Mouse (Mus musculus): ENCODE results near the gene Smim27.
"Not testable (repeated sequence)": the region's sequence is repeated elsewhere in the genome, so short reads cannot be mapped to it uniquely, and the experiment has no call there.

Smim27 gene

GRCm38 (mm10) chr4:40264321-40264720 is 5.1 kb upstream of the Smim27 start:
- DNase-seq (ENCODE audit: low spot score) = no peak

DNA sequence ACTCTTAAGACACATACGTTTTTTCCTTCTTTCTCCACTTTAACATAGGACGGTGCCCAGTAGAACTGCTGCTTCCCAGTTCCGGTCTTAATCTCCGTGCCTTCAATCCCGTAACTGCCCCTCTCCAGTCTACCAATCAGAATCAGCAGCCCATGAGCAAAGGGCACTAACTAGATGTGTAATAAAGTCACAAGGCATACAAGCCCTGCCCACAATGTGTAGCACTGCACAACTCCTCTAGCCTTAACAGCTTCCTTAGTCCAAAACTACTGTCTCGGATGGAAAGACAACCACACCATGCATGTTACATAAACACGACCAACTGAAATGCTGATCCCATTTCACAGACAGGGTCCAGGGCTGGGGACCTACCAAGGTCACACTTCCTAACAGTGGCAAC is 1.7 kb upstream of the Smim27 start:
- peak; percentile 24 for DNase-seq (ENCODE audit: low spot score)

DNA sequence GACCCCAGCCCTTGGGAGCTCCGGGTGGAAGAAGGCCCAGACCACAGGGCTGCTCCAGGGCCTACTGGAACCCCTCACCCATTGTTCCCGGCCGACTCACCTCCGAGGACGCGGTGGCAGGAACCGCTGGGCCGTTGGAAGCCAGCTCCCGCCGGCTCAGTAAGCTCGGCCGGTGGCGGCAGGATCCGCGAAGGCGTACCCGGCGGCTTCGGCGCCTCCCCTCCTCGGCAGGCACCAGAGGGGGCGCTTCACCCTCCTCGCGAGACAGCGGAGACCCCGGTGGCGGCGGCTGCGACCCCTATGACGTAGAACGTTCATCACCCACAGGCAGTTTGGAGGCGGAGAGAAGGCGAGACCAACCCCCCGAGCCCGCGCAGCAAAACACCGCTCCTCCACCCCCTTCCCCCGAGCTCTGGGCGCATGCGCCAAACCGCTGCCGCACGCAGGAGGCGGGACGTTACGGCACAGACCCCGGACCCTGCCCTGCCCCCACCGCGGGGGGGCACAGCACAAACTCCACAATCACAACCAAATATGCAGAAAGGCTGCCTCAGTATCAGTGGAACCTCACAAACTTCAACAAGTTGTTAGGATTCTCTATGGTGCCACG is 1.1 kb upstream of the Smim27 start:
- peak; percentile 95 for DNase-seq (ENCODE audit: low spot score)

- no peak for DNase-seq (ENCODE audit: low spot score)
Observed at GRCm38 (mm10) chr4:40268835-40269234, 544 bp upstream of the Smim27 start.

- no peak for DNase-seq (ENCODE audit: low spot score)
Observed at GRCm38 (mm10) chr4:40278880-40279275, 9.5 kb downstream of the Smim27 start.

GRCm38 (mm10) chr4:40279276-40279900 is 10.0 kb downstream of the Smim27 start, which contains the start of gene Ndufb6:
Gene Ndufb6 (minus strand): TSS chr4:40279421.
- peak; percentile 95 for DNase-seq (ENCODE audit: low spot score)

DNA sequence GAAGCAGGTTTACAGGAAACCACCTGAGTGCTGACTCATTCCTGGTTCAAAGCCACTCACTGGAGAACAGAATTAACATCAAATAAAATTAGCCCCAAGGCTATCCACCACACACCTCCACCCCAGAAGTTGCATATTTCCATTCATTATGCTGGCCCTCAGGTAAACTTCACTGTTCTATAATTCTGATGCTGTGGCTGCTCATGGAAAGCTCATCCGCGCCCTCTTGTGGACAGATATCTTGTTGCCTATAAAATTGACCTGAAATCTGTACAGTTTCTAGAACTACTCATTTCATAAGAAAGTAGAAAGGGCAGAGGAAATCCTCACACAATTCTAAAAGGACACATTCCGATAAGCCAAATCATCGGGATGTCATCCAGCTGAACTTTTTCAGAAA is 16.2 kb downstream of the Smim27 start:
- DNase-seq (ENCODE audit: low spot score) = peak; percentile 24

DNA sequence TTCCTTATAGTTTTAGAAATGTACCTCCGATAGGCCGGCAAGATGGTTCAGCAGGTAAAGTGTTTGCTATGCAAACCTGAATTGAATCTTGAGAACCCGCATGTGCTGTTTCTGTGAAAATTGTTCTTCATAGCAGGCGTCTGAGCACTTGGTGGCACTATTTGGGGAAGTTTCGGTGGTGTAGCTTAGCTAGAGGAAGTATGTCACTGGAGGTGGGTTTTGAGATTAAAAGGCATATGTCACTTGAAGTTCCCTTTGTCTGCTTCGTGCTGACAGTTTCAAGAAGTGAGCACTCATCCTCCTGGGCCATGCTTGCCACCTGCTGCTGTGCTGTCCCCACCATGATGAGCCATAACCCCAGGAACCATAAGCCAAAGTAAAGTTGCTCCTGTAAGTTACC is 18.0 kb downstream of the Smim27 start:
- no peak for DNase-seq (ENCODE audit: low spot score)

GRCm38 (mm10) chr4:40289046-40289445 is 19.7 kb downstream of the Smim27 start:
- DNase-seq (ENCODE audit: low spot score) = no peak

DNA sequence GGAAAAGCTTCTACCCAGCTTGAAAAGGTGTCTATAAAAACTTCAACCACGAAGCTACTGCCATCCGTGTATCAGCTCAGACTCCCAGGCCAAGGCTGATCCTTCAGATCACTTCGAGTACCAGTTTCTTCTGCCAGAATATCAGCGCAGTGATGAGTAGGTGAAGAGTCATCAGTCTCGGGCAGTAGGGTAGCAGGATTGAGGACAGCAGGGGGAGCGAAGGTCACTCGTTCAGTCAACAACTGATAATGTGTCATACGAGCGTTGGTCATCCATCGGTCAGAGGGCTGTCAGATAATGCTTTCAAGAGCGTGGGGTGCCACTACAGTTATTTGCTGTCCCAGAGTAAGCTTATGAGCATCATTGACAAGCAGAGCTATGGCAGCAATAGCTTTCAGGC is 22.1 kb downstream of the Smim27 start:
- DNase-seq (ENCODE audit: low spot score) = not testable (repeated sequence)

GRCm38 (mm10) chr4:40299169-40299568 is 29.8 kb downstream of the Smim27 start:
- DNase-seq (ENCODE audit: low spot score) = no peak

- peak; percentile 64 for DNase-seq (ENCODE audit: low spot score)
Observed at GRCm38 (mm10) chr4:40301076-40301789, 31.9 kb downstream of the Smim27 start.

- DNase-seq (ENCODE audit: low spot score) = no peak
Observed at GRCm38 (mm10) chr4:40302445-40303125, 33.2 kb downstream of the Smim27 start.

DNA sequence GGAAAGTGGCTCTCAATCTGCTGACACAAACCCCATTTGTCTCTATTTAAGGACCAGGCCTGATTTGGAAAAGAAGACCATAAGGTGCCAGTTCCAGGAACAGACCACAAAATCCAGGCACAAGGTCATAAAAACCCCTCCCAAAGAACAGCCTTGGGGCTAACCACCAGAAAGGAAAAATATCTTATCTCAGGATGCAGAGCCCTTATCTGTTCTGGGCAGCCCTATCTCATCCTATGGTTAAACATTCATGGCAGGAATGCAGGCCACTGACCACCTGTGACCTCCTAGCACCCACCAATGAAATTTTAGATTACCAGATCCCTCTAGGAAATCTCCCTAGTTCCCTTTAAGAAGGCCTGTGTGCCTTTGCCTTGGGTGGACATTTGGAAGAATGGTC is 40.3 kb downstream of the Smim27 start:
- peak; percentile 75 for DNase-seq (ENCODE audit: low spot score)

DNA sequence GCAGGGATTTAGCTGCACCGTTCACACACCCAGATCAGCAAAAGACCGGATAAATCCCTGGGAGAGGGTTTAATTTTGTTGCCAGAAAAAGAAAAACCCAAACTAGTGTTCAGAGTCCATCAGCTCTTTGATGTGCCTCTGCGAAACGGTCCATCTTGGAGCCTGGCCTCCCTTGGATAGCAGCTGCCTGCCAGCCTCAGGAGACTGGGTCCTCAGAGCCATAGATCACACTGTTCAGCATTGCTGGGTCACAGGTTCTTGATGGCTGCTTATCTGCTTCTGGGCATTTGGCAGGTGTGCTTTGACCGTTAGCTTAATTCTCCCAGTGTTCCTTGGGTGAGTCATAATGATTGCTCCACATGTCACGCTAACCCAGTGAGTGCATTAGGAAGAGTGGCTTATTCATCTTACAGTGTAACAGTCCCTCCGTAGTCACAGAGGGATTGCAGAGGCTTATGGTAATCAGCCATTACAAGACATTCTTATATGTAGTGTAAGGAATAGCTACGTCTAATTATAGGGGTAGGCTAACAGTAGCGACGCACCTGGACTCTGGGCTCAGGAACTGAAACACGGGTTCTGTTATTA is 41.5 kb downstream of the Smim27 start:
- DNase-seq (ENCODE audit: low spot score) = no peak

- no peak for DNase-seq (ENCODE audit: low spot score)
Observed at GRCm38 (mm10) chr4:40312213-40312612, 42.8 kb downstream of the Smim27 start.

GRCm38 (mm10) chr4:40313026-40313425 is 43.6 kb downstream of the Smim27 start:
- DNase-seq (ENCODE audit: low spot score) = no peak

DNA sequence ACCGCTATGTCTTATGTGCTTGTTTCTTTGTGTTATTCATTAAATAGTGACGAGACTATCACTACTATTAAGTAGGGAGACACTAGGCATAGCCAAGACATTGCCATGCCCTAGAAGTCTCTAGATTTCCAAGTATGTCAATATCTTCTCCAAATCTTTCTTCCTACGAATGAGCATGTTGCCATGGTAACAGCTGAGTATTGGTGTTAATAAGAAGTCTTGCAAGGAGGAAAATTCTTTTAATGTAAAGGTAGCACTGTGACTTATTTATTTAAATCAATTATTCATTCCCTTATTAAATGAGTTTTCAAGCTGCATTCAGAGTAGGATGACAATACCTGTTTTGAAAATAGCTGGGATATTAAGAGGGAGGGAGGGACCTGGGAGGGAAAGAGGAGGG is 48.0 kb downstream of the Smim27 start:
- no peak for DNase-seq (ENCODE audit: low spot score)

Measured in yolk sac, embryonic 10.5 days (tissue).